Mouse (Mus musculus): ENCODE measurements at regions not wholly inside any gene's neighbourhood (a gene's known extent, or its start where the extent isn't known, plus 50 kb on each side); places are given as distances from the start of the nearest gene placed in this dataset.
A peak's percentile ranks its signal among the peaks of the same experiment; 100 is the strongest.

DNA sequence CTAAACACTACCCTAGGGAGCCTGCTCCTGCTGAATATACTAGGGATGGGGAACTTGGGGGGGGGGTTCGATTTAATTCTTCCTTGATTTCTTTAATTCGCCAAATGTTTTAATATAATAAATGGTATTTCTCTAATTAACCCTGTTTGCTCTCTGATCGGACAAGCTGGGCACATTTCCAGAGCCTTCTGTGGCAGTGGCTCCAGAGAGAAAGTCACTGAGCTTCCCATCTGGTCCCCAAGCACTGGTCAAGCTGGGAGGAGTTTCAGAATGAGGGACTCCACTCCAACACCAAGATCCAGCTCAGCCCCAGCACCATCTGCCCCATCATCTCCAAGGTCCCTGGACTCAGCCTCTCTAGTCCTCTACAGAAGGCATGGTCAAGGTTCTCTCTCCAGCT lies 223.9 kb downstream of the Mroh4 start:
- H3K9ac ChIP-seq (ENCODE audit: low read length) = no peak overlapping the region
- no peak for ATAC-seq (ENCODE audit: insufficient number of reproducible peaks, insufficient read depth, low FRiP score, low read depth)
- 75% methylated on average over 3 of the region's 3 CpGs for WGBS

DNA sequence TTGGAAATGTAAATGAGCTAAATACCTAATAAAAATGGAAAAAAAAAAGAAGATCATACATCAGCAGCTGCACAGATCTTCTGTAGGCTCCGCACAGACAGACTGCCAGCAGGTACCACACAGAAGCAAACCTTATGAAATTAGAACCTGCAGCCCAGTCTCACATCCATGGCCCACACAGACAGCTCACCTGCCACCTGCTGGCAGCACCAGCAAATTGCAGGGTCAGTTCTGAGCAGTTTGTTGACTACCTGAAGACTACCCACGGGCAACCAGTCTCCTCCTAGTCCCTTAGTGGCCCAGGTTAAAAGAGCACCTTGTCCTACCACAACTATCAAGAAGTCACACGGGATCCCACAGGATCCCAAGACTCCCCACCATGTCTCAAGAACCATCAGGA lies 225.1 kb downstream of the Mroh4 start:
- WGBS = 58% methylated on average over 3 of the region's 3 CpGs
- peaks cover 0 to 2% of the 10 kb centered on the region in 2 experiments; a peak in 1 of 4 replicates for H3K4me1 ChIP-seq (ENCODE audit: control insufficient read depth in 2 of 2, insufficient read depth in 2 of 2, low read length in 2 of 2)
- no peak overlapping the region for H3K4me3 ChIP-seq (ENCODE audit: control insufficient read depth in 1 of 2, insufficient read depth in 1 of 2, low read depth in 1 of 2, low read length in 2 of 2)
- H3K27ac ChIP-seq (replicated peaks in 1 of 2; ENCODE audit: control insufficient read depth in 1 of 2, insufficient read depth in 1 of 2, low read depth in 2 of 2, low read length in 2 of 2) = no peak overlapping the region
- H3K27me3 ChIP-seq (ENCODE audit: control insufficient read depth, insufficient read depth, low read length) = no peaks in the 10 kb centered on the region
- no peak for ATAC-seq (ENCODE audit: insufficient number of reproducible peaks, insufficient read depth, low FRiP score, low read depth)
- H3K9ac ChIP-seq (ENCODE audit: low read length) = no peak overlapping the region
- H3K4me2 ChIP-seq (ENCODE audit: low read length) = no peak overlapping the region
- no peaks in the 10 kb centered on the region for H3K9me3 ChIP-seq (ENCODE audit: control insufficient read depth, low read length)
- no peaks in the 10 kb centered on the region for H3K36me3 ChIP-seq (ENCODE audit: control insufficient read depth, insufficient read depth, low read length)

More for the DNA sequence above, 223.9 kb downstream of the Mroh4 start:
- peaks cover 0 to 2% of the 10 kb centered on the region in 2 experiments; a peak in 1 of 4 replicates for H3K4me1 ChIP-seq (ENCODE audit: control insufficient read depth in 2 of 2, insufficient read depth in 2 of 2, low read length in 2 of 2)
- H3K27me3 ChIP-seq (ENCODE audit: control insufficient read depth, insufficient read depth, low read length) = no peaks in the 10 kb centered on the region
- H3K4me2 ChIP-seq (ENCODE audit: low read length) = no peak overlapping the region
- no peaks in the 10 kb centered on the region for H3K36me3 ChIP-seq (ENCODE audit: control insufficient read depth, insufficient read depth, low read length)
- no peak overlapping the region for H3K4me3 ChIP-seq (ENCODE audit: control insufficient read depth in 1 of 2, insufficient read depth in 1 of 2, low read depth in 1 of 2, low read length in 2 of 2)
- H3K27ac ChIP-seq (replicated peaks in 1 of 2; ENCODE audit: control insufficient read depth in 1 of 2, insufficient read depth in 1 of 2, low read depth in 2 of 2, low read length in 2 of 2) = no peak overlapping the region
- H3K9me3 ChIP-seq (ENCODE audit: control insufficient read depth, low read length) = no peaks in the 10 kb centered on the region

DNA sequence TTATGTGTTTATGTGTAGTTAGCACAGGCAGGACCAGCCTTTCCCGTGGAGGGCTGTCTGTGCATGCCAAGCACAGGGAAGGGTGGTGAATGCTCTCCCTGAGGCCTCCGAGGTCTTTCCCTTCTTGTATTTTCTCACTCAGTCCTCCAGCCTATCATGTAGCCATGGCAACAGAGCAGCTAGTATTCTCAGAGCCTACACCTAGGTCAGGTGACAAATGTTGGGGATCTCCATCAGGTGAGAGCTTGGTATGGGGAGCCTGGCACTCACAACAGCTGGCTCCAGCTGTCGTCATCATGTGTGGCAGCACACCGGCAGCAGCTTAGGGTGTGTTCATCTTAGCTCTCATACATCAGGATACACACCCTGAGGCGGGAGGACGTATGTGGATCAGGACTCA lies 231.3 kb downstream of the Mroh4 start:
- WGBS = 67% methylated on average over 6 of the region's 6 CpGs
- ATAC-seq (ENCODE audit: insufficient number of reproducible peaks, insufficient read depth, low FRiP score, low read depth) = no peak
- H3K4me3 ChIP-seq (ENCODE audit: control insufficient read depth in 1 of 2, insufficient read depth in 1 of 2, low read depth in 1 of 2, low read length in 2 of 2) = no peak overlapping the region
- no peak overlapping the region for H3K27ac ChIP-seq (replicated peaks in 1 of 2; ENCODE audit: control insufficient read depth in 1 of 2, insufficient read depth in 1 of 2, low read depth in 2 of 2, low read length in 2 of 2)
- H3K4me1 ChIP-seq (ENCODE audit: control insufficient read depth in 2 of 2, insufficient read depth in 2 of 2, low read length in 2 of 2) = peaks cover 0 to 4% of the 10 kb centered on the region in 2 experiments; a peak in 2 of 4 replicates
- H3K9me3 ChIP-seq (ENCODE audit: control insufficient read depth, low read length) = no peaks in the 10 kb centered on the region
- H3K27me3 ChIP-seq (ENCODE audit: control insufficient read depth, insufficient read depth, low read length) = no peaks in the 10 kb centered on the region
- H3K4me2 ChIP-seq (ENCODE audit: low read length) = no peak overlapping the region
- no peak overlapping the region for H3K9ac ChIP-seq (ENCODE audit: low read length)
- no peaks in the 10 kb centered on the region for H3K36me3 ChIP-seq (ENCODE audit: control insufficient read depth, insufficient read depth, low read length)

DNA sequence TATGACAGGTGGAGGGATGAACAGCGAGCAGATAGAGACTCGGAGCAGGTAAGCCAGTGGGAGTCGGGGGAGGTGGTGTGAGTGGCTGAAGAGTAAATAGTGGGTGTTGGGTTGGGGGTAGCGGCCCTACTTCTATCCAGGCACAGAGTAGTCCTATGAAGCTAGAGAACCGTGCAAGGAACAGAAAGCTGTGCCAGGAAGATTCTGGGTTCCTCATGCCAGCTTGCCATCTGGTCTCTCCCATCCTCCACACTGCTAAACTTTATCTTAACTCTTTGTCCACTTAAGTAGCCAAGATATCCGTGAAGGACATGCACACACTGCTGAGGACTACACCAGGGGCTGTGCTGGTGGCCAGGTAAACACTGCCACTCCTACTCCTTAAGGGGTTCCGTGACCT lies 234.9 kb downstream of the Mroh4 start:
- H3K4me2 ChIP-seq (ENCODE audit: low read length) = no peak overlapping the region
- no peak overlapping the region for H3K4me3 ChIP-seq (ENCODE audit: control insufficient read depth in 1 of 2, insufficient read depth in 1 of 2, low read depth in 1 of 2, low read length in 2 of 2)
- H3K9me3 ChIP-seq (ENCODE audit: control insufficient read depth, low read length) = no peaks in the 10 kb centered on the region
- no peaks in the 10 kb centered on the region for H3K36me3 ChIP-seq (ENCODE audit: control insufficient read depth, insufficient read depth, low read length)
- no peak overlapping the region for H3K27ac ChIP-seq (replicated peaks in 1 of 2; ENCODE audit: control insufficient read depth in 1 of 2, insufficient read depth in 1 of 2, low read depth in 2 of 2, low read length in 2 of 2)
- H3K27me3 ChIP-seq (ENCODE audit: control insufficient read depth, insufficient read depth, low read length) = no peaks in the 10 kb centered on the region
- H3K9ac ChIP-seq (ENCODE audit: low read length) = no peak overlapping the region
- peaks cover 0 to 4% of the 10 kb centered on the region in 2 experiments; a peak in 2 of 4 replicates for H3K4me1 ChIP-seq (ENCODE audit: control insufficient read depth in 2 of 2, insufficient read depth in 2 of 2, low read length in 2 of 2)
- ATAC-seq (ENCODE audit: insufficient number of reproducible peaks, insufficient read depth, low FRiP score, low read depth) = no peak
- WGBS = 74% methylated on average over 7 of the region's 7 CpGs

DNA sequence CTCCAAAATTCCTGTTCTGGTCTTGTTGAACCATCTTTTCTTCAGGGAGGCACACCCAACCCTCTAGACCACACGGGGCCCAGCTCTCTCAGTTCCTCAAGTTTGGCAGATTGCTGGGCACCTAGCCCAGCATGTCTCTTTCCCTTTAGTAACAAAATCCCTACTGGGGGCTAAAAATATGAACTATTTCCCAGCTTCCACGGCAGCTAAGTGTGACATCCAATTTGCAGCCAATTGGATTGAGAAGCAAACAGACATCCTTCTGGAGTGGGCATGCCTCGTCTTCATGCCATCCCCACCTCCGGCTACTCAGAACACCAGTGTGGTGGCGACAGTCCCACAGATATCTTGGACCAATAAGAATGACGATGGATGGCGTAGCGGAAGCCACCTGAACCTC lies 240.1 kb downstream of the Mroh4 start:
- Histone ChIP-seq H3K4me2 (ENCODE audit: low read length) (no peak overlapping the region), H3K27me3 (ENCODE audit: control insufficient read depth, insufficient read depth, low read length) (no peaks in the 10 kb centered on the region; the same call in 1 of the 2 replicates), H3K9ac (ENCODE audit: low read length) (no peak overlapping the region), H3K4me1 (ENCODE audit: control insufficient read depth in 2 of 2, insufficient read depth in 2 of 2, low read length in 2 of 2) (no peaks in the 10 kb centered on the region), H3K4me3 (ENCODE audit: control insufficient read depth in 1 of 2, insufficient read depth in 1 of 2, low read depth in 1 of 2, low read length in 2 of 2) (no peak overlapping the region), H3K36me3 (ENCODE audit: control insufficient read depth, insufficient read depth, low read length) (no peaks in the 10 kb centered on the region), H3K27ac (replicated peaks in 1 of 2; ENCODE audit: control insufficient read depth in 1 of 2, insufficient read depth in 1 of 2, low read depth in 2 of 2, low read length in 2 of 2) (no peak overlapping the region), H3K9me3 (ENCODE audit: control insufficient read depth, low read length) (no peaks in the 10 kb centered on the region)
- no peak for ATAC-seq (ENCODE audit: insufficient number of reproducible peaks, insufficient read depth, low FRiP score, low read depth)
- WGBS = 80% methylated on average over 8 of the region's 8 CpGs

DNA sequence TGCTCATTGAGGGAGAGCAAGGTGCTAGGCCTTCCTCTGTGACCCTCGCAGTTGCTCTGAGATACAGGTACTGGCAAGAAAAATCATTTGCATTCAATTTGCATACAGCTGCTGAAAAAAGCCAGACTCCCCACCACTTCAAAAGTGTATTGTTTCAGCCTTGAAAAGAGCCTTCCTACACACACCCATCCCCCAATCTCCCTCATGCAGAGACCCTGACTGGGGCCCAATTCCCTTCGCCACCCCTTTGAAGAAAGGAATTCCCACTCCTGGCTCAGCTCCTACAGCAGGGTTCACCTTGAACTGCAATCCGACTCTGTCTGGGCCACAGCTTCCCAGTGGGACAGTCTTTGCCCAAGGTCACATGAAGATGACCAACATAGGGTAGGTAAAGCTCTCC lies 248.6 kb downstream of the Mroh4 start:
- 20% methylated on average over 3 of the region's 3 CpGs for WGBS
- no peak overlapping the region for H3K4me2 ChIP-seq (ENCODE audit: low read length)
- 0 out of 2 replicates have a peak, but pooled peaks cover 6% of the 10 kb centered on the region for H3K27me3 ChIP-seq (ENCODE audit: control insufficient read depth, insufficient read depth, low read length)

DNA sequence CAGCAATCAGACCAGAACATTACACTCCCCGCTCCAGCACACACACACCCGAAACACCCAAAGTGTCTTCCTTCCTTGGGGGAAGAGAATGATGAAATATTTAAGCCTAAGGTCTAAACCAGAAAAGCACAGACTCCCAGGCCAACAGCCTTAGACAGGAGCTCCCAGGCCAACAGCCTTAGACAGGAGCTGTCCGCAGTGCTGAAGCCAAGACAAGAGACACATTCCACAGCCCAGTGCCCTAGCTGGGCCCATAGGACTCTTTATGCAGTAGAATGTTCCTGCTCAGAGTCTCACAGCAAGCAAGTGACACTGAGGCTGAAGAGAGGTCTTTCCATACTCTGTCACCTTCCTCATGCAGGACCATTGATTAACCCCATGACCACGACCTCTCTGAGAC lies 253.6 kb downstream of the Mroh4 start:
- no peak overlapping the region for H3K4me2 ChIP-seq (ENCODE audit: low read length)
- no peaks in the 10 kb centered on the region for H3K9me3 ChIP-seq (ENCODE audit: control insufficient read depth, low read length)
- H3K27me3 ChIP-seq (ENCODE audit: control insufficient read depth, insufficient read depth, low read length) = no peaks in the 10 kb centered on the region
- no peak for ATAC-seq (ENCODE audit: insufficient number of reproducible peaks, insufficient read depth, low FRiP score, low read depth)
- H3K36me3 ChIP-seq (ENCODE audit: control insufficient read depth, insufficient read depth, low read length) = no peaks in the 10 kb centered on the region
- no peak overlapping the region for H3K4me3 ChIP-seq (ENCODE audit: control insufficient read depth in 1 of 2, insufficient read depth in 1 of 2, low read depth in 1 of 2, low read length in 2 of 2)
- WGBS = 48% methylated on average over 4 of the region's 4 CpGs
- no peak overlapping the region for H3K27ac ChIP-seq (replicated peaks in 1 of 2; ENCODE audit: control insufficient read depth in 1 of 2, insufficient read depth in 1 of 2, low read depth in 2 of 2, low read length in 2 of 2)
- no peaks in the 10 kb centered on the region for H3K4me1 ChIP-seq (ENCODE audit: control insufficient read depth in 2 of 2, insufficient read depth in 2 of 2, low read length in 2 of 2)
- no peak overlapping the region for H3K9ac ChIP-seq (ENCODE audit: low read length)

More for the DNA sequence above, 248.6 kb downstream of the Mroh4 start:
- Histone ChIP-seq H3K4me3 (ENCODE audit: control insufficient read depth in 1 of 2, insufficient read depth in 1 of 2, low read depth in 1 of 2, low read length in 2 of 2) (no peak overlapping the region), H3K27ac (replicated peaks in 1 of 2; ENCODE audit: control insufficient read depth in 1 of 2, insufficient read depth in 1 of 2, low read depth in 2 of 2, low read length in 2 of 2) (no peak overlapping the region), H3K9ac (ENCODE audit: low read length) (no peak overlapping the region), H3K4me1 (ENCODE audit: control insufficient read depth in 2 of 2, insufficient read depth in 2 of 2, low read length in 2 of 2) (no peaks in the 10 kb centered on the region), H3K36me3 (ENCODE audit: control insufficient read depth, insufficient read depth, low read length) (no peaks in the 10 kb centered on the region), H3K9me3 (ENCODE audit: control insufficient read depth, low read length) (no peaks in the 10 kb centered on the region)
- ATAC-seq (ENCODE audit: insufficient number of reproducible peaks, insufficient read depth, low FRiP score, low read depth) = no peak; the same call in 1 of the 2 replicates

DNA sequence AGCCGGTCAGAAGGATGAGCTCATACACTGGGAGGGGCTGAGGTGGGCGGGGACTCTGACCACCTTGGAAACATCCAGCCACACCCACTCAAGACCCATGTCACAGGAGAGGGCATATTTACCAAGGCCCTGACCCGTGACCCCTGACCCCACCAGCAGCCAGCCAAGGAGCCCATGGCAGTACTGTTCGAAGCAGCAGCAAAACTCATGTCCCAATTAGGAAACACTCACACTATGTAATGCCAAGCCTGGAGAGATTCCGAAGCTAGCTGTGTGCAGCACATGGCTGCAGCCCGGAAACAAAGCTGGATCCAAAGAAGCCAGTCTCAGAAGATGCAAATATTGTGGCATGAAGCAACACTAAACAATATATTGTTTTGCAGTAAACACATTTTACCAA lies 256.8 kb downstream of the Mroh4 start:
- 77% methylated on average over 6 of the region's 6 CpGs for WGBS
- H3K4me3 ChIP-seq (ENCODE audit: control insufficient read depth in 1 of 2, insufficient read depth in 1 of 2, low read depth in 1 of 2, low read length in 2 of 2) = no peak overlapping the region
- ATAC-seq (ENCODE audit: insufficient number of reproducible peaks, insufficient read depth, low FRiP score, low read depth) = peak; percentile 39; the same call in 1 of the 2 replicates
- H3K27ac ChIP-seq (replicated peaks in 1 of 2; ENCODE audit: control insufficient read depth in 1 of 2, insufficient read depth in 1 of 2, low read depth in 2 of 2, low read length in 2 of 2) = no peak overlapping the region
- no peak overlapping the region for H3K9ac ChIP-seq (ENCODE audit: low read length)
- H3K27me3 ChIP-seq (ENCODE audit: control insufficient read depth, insufficient read depth, low read length) = no peaks in the 10 kb centered on the region
- H3K9me3 ChIP-seq (ENCODE audit: control insufficient read depth, low read length) = no peaks in the 10 kb centered on the region
- no peak overlapping the region for H3K4me2 ChIP-seq (ENCODE audit: low read length)
- no peaks in the 10 kb centered on the region for H3K4me1 ChIP-seq (ENCODE audit: control insufficient read depth in 2 of 2, insufficient read depth in 2 of 2, low read length in 2 of 2)
- H3K36me3 ChIP-seq (ENCODE audit: control insufficient read depth, insufficient read depth, low read length) = no peaks in the 10 kb centered on the region

All from heart, embryonic 14.5 days (tissue).